Mouse (Mus musculus): ENCODE measurements at regions not wholly inside any gene's neighbourhood (a gene's known extent, or its start where the extent isn't known, plus 50 kb on each side); places are given as distances from the start of the nearest gene placed in this dataset.

DNA sequence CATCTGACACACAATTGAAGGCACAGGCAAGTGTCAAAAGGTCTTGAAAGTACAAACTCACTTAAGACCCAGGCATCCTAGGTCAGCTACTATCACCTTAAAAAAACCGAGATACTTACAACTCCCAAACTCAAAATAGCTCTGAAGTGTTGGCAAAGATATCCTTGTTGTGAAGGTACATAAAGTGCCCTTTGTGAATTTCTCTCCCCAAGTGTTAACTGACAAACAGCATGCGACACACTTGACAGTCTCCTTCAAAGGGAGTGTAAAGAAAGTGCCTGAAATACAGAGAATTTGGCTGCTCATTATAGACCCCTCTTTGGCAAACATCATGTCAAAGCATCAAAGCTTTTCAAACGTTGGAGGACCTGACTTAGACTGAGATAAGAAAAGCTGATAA lies 2634.2 kb downstream of the 9330182O14Rik start:
- no peak for DNase-seq (ENCODE audit: low read depth)

DNA sequence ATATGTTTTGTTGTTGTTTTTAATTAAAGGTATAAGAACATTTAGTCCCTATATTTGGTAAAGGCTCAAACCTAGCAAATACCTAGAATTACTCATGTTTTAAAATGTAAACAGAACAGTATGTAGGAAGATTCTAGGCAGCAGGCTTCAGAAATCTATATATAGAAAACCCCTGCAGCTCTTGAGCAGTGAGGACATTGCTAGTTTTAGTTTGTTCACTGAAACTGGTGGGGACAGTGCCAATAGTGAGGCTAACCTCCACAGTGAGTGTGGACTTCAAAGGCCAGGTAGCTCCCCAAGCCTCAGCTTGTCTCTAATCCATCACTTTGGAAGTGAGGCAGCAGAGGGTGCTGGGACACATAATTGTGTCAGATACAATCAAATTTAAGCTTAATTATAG lies 2645.7 kb downstream of the 9330182O14Rik start:
- no peak for DNase-seq (ENCODE audit: low read depth)

DNA sequence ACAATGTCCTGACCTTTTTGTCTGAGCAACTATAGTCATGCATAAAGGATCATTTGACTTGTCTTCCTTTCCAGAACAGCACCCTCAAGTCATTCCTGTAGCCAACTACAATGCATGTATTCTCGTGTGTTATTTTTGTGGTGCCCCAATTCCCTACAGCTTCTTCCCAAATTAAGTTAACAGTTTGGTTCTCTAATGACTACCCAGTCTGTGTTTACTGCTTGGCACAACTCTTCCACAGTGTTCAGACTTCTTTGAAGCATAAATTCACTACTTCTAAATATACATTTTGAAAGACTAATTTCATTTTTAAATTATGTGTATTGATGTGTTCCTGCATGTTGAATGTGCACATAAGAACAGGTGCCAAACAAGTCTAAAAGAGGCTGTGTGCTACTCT lies 2667.1 kb downstream of the 9330182O14Rik start:
- no peak for DNase-seq (ENCODE audit: low read depth)

DNA sequence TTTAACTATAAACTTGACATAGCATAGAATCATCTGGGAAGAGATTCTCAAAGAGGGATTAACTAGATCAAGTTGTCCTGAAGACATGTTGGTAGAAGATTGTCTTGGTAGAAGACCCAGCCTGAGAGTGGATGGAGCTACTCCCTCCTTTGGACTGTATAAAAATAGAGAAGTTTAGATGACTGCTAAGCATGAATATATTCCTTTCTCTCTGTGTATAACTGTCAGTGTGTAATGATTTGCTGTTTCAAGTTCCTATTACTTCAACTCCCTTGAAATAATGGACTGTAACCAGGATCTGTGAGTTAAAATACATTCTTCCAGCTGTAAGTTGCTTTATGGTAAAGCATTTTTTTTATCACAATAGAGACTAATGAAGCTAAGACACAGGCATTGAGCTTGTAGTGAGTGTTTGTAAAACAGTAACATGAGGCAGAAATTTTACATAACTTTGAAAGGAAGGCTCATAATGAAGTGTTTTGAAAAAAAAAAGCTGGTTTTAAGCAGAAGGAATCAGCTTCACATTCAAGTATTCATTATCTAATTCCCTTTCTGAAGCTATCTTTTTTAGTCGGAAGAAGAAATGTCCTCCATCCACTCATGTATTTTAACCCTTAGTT lies 2676.8 kb downstream of the 9330182O14Rik start:
- DNase-seq (ENCODE audit: low read depth) = no peak

DNA sequence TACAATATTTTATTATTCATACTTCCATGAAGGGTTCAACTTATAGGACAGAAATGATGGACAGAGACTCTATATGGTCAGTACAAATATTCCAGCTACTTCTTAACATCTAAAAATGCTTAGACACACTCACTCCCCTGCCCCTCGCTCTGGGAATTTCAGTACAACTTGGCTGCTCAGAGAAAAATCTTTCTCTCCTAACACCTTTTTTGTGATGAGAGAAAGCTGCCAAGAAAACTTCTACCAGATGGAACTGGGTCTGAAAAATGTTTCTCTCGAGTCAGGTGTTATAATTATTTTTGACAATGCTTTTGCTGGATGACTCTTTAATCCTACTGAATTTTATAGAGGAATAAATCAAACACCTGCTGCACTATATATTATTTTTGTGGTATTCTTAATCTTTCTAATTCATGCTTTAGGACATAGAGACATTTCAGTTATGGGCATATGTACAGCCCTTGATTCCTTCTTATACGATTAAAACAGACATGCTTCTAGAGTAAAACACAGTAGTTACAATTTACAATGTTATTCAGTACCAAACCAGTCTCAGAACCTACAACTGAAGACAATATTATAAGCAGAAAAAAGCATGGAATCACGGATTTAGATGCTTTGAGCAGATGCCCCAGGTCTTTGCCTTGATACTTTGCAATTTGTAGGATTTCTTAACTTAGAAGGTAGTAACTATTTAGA lies 2681.0 kb downstream of the 9330182O14Rik start:
- no peak for DNase-seq (ENCODE audit: low read depth)

DNA sequence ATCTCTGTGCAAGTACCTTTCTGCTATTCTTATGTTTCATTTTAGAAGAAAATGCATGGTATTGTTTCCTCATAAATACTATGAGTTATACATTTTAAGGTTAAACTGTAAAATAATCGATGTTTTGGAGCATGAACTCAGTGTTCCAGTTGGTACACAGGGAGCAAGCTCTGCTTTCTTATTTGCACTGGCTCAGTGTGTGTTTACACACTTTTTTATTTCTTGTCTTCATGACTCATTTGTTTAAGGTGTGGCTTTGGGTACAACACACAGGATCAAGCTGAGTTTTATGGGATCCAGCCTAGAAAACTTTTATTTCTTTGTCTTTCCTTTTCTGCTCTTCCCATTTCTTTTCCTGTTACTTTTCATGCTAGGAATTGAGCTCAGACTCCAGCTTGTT lies 2704.7 kb downstream of the 9330182O14Rik start:
- DNase-seq (ENCODE audit: low read depth) = no peak

DNA sequence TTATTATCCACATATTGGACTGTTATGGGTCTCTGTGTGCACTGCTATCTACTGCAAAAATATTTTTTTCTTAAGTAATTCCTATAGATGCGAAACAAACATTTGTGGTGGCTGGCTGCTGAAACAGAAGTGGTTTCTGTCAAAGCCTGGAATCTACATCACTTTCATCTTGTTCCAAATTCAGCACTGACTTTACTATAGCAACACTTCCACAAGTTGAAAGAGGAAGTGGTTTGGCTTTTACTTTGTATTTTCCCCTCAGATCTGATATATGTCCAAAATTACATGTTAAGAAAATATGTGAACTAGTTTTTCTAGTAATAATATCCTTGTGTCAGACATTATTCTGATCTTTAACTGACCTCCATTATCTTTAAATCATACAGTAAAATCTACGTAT lies 2715.8 kb downstream of the 9330182O14Rik start:
- peak; percentile 5 for DNase-seq (ENCODE audit: low read depth)

DNA sequence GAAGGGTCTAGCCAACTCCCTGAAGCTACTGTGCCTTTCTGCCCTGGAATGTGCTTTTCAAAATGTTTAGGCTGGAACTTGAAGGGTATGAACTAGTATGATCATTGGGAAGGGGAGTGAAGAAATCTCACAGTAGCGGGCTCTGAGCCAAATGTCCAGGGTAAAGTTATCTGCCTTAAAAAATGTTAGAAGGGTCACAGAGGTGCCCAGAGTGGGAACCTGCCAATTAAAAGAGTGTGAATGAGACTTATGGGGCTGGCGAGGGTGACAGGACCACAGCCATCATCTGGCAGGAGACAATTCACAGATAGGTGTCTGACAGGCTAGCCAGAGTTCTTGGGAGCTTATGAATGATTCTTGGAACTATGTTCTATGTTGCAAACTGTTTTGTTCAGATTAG lies 2738.3 kb downstream of the 9330182O14Rik start:
- no peak for DNase-seq (ENCODE audit: low read depth)

DNA sequence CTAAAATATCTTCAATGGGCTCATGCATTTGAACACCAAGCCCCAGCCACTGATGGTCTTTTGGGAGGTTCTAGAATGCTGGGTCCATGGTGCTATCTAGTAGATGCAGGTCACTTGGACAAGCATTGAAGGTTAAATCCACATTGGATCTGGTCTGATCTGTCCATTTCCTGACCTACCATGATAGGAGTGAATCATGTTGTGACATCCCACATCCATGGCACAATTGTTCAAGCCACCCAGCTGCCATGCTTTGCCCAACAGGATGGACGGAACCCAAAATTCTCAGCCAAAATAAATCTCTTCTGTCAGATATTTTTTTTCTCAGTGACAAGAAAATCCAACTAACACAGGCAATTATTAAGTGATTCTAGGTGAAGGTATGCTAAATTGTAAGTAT lies 2760.4 kb downstream of the 9330182O14Rik start:
- no peak for DNase-seq (ENCODE audit: low read depth)

DNA sequence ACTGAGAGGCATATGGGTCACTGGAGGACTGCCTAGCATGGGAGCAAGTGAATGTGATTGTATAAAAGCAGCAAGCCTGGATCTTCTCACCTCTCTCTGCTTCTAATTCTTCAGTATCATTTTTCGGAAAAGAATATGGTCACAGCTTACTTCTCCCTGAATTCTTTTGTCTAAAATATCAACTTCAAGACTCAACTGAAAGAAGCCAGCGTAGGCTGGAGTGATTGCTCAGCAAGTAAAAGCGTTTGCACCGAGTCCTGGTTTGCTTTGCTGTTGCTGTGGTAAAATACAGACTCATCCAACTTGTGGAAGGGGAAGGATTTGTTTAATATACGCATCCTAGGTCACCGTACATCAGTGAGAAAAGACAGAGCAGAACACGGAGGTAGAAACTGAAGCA lies 2765.9 kb downstream of the 9330182O14Rik start:
- no peak for DNase-seq (ENCODE audit: low read depth)

DNA sequence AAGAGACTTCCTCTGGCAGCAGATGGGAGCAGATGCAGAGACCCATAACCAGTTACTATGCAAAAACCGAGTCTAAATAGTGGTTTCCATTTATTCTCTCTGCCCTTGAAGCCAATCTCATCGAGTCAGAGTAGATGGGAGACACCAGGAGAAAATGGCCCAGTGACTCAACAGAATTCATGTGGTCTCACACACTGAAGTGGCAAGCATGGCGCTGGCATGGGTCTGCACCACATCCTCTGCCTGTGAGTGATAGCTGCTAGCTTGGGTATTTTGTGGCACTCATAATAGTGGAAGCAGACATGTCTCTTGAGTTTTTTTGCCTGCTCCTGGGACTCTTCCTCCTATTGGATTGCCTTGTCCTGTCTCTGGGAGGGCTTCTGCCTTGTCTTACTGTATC lies 2767.6 kb downstream of the 9330182O14Rik start:
- no peak for DNase-seq (ENCODE audit: low read depth)

DNA sequence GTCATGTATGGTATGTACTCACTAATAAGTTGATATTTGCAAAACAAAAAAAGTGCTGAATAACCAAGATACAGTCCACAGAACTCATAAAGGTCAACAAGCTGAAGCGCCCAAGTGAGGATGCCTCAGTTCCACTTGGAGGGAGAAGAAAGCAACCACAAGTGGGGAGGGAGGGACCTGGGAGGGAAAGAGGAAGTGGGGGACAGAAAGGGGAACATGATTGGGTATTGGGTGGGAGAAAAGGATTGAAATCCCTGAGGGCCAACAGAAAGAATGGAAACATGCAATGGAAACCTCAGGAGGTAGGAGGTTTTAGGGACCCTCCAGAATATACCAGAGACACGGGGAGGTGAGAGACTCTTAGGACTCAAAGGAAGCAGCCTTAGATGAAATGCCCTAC lies 2777.2 kb downstream of the 9330182O14Rik start:
- no peak for DNase-seq (ENCODE audit: low read depth)

DNA sequence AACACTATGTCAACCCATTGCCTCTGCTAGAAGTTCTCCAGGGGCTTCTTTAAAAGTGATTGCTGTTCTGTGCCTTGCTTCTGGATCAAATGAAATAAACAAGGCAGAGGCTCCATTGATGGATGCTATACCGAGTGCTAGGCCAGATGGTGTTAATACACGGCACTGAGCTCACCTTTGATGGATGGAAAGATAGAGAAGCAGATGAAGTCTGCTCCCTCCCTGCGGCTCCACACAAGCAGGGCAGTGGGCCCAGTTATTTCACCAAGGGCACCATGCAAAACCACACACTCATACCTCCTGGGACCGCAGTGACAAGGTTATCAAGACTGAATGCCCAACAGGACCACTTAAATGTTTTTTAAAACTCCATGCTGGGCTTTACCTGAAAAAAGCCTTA lies 2778.7 kb downstream of the 9330182O14Rik start:
- DNase-seq (ENCODE audit: low read depth) = no peak

DNA sequence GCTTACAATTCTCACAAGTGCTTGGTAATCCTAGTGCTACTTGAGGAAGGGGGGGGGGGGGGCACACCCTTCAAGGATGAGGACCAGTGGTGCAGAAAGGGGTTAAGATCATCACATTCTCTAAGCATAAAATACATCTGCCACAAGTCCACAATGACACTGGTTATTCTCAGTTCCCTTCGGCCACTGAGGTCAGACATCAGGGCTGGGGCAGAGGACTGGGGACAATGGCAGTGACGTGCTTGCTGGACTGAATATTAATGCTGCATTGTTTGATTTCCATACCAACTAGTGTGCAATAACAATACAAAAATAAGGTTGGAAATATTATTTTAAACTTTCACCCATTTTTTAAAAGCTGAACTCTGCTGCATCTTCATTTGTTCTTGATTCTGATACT lies 2779.1 kb downstream of the 9330182O14Rik start:
- DNase-seq (ENCODE audit: low read depth) = no peak

DNA sequence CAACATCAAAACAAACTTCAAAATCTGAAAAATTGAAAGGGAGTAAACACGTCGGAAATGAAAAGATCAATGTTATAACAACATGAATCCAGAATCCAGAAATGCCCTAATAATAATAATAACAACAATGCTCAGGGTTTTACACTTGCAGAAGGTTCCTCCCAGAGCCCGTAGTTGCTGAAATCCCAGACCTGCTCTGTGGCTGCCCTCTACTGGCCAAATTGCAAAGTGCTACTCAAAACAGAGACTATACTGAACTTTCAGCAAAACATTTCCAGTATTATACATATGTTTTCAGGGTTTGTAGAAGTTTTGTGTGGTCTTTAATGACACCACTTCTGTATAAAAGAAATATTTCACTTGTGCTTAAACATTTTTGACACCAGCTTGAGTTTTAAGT lies 2779.9 kb downstream of the 9330182O14Rik start:
- peak; percentile 28 for DNase-seq (ENCODE audit: low read depth)

DNA sequence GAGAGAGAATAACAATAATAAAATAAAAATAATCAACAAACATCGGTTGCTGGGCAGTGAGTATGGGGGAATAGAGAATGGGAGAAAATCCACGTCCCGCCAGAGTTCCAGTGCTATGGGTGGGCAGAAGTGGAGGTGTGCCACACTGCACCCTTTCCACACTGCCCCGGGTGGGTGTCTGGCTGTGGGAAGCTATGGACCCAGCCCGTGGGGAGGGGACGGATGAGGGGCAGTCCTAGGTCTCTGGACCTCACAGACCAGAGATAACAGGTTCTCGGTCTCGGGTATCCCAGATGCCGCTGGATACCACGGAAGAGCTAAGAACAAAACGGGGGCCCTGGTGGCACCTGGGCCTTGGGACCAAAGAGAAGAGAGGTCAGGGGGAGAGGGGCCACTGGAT lies 2781.0 kb downstream of the 9330182O14Rik start:
- no peak for DNase-seq (ENCODE audit: low read depth)

DNA sequence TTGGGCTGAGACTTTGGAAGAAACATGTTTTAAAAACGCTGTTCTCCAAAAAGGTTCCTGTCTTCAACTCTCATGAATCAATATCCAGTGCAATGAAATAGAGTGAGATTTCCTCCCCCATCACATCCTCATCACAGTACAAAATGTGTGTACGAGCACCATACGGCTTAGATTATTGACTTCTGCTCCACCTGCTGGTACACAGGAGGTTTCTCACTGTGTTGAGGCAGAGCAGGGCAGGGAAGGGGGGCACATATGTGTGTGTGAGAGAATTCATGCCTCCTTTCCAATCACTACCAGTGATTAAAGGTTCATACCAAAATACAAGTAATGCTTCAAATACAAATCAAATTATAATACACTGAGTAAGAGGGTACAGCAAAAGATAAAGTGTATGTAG lies 2787.5 kb downstream of the 9330182O14Rik start:
- no peak for DNase-seq (ENCODE audit: low read depth)

DNA sequence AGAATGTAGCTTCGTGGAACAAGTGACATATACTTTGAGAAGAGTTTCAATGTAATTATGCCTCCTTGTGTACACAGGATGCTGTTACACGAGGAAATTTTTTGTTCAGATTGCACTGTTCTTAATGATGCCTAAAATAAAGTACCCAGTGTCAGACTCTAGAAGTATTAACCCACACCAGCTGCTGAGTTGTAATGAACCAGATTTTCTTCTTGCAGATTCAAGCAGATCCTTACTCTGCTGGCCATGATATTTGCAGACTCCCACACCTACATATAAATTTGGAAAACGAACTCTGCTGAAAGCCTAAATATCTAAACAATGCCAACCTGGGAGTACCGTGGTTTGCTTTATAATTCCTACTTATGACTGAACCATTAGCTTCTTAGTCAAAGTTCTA lies 2794.2 kb downstream of the 9330182O14Rik start:
- DNase-seq (ENCODE audit: low read depth) = no peak

DNA sequence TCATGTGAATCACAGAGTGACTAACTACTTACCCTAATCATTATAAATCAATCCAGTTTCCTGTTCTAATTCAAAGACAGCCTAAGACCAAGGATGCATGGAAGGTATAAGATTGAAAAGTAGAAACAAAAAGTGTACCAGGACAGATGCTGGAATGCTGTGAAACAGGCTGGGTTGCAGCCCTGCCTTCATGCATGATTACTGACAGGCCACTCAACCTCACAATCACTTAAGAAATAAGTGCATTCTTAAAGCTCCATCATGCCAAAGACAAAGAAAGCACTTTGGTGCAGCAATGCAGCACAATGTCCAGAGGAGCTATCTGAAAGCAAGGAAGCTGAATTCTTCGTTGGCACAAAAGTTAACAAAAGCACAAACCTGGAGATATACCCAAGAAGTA lies 2810.4 kb downstream of the 9330182O14Rik start:
- DNase-seq (ENCODE audit: low read depth) = no peak

DNA sequence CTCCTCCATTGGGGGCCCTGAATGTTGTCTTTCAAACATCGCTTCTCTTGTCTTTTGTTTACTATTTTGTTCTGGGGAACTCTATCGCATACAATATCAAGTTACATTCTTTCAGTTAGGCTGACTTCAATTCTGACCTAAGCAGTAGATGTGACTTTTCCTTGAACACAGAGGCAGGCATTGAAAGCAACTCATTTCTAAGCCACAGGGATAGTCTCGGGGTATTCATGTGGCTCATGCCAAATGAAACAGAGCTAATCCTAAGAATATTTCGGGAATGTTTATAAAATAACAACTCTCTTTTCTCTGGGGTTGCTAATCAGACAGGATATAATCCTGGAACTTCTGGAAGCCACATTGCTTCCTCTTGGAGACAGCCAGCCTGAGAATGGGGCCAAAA lies 2821.0 kb downstream of the 9330182O14Rik start:
- no peak for DNase-seq (ENCODE audit: low read depth)

DNA sequence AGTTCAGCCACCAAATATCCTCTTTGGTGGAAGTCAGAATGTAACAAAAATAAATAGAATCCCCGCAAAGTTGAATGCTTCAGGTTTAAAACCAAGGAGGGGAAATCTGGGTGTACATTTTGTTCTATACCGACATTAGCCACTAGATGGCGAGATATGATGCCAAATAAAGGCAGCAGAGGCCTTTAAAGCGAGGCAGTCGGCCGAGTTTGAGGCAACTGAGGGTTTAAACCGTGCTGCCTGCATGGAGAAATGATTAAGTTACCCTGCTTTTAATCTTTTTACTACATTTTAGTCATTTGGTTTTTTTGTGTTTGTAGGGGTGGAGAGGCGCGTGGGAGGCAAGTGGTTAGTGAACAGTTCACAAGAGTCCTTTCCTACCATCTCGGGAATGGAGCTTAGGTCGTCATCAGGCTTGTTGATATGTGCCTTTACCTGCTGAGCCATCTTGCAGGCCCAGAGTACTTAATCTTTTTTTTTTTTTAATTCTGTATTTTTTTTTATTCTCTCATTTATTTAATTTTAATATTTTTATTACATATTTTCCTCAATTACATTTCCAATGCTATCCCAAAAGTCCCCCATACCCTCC lies 2828.7 kb downstream of the 9330182O14Rik start:
- peak; percentile 48 for DNase-seq (ENCODE audit: low read depth)

DNA sequence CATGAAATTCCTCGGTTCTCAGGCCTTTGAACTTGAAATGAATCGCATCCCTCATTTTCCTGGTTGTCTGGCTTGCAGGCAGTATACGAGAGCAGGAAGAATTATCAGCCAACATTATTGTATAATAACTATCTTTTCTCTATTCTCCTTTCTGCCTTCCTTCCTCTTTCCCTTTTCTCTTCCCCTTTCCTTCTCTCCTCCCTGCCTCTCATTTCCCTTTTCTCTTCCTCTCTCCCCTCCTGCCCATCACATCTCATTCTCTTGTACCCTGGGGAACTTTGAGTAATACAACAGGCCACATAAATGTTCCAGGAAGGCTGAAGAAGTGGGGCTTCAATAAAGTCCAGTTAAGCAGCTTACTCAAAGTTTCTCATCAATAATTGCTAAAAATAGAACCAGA lies 2831.1 kb downstream of the 9330182O14Rik start:
- DNase-seq (ENCODE audit: low read depth) = no peak
